8 mouse cellular contexts compared by ENCODE assay signal in the genomic region with DNA sequence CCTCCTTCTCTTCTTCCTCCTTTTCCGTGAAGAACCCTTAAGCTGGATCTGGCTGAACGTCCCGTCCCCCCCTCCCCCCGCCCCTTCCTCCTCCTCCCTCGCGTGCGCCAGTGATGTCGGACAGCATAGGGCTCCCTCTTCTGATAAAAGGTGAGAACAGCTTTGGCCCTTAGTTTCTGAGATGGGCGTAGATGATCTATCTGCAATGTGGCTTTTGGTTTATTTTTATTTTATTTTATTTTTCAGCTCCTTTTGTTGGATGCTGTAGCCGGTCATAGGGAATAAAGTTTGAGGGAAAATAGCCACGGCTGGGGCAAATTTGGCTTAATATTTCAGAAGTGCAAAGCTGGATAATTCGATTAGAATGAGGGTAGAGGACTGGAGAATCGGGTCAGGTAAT. TPM values are rescaled to one million over a fixed set of nuclear protein-coding genes. Genes with fewer than 3 reads are reported as not detected.
DNase-seq lines count a peak whose midpoint lies in the region; ATAC-seq and TF ChIP-seq lines count a peak whose summit lies in the region.

No protein-coding gene starts in this region.

- H3K9ac ChIP-seq in kidney, embryonic 14.5 days (ENCODE audit: low read depth, low read length) = peak overlapping the region; percentile 76; the same call in 1 of the 2 replicates

- WGBS in kidney, embryonic 14.5 days = 2% methylated on average over 8 of the region's 13 CpGs
- 0% methylated on average over 9 of the region's 13 CpGs for WGBS in small intestine, adult 2 months

- H3K27me3 ChIP-seq in kidney, embryonic 14.5 days (ENCODE audit: control insufficient read depth, insufficient read depth, low read length) = no peaks in the 10 kb centered on the region
- H3K27me3 ChIP-seq in small intestine, adult 2 months (ENCODE audit: control insufficient read depth, insufficient read depth, low read length) = no peaks in the 10 kb centered on the region

- peak; percentile 44 for DNase-seq in thymus, postnatal 0 days (ENCODE audit: low spot score)
- DNase-seq in thymus, postnatal 4 days = no peak
- peak; percentile 56 for DNase-seq in cerebellum, adult 9-11 months
- DNase-seq in heart, adult 8-10 months (ENCODE audit: low spot score) = peak; percentile 61
- DNase-seq in lung, postnatal 25 days (ENCODE audit: low spot score) = peak; percentile 71
- DNase-seq in layer of hippocampus, postnatal 14 days (ENCODE audit: low spot score in 2 of 2) = no peak

- no peaks in the 10 kb centered on the region for H3K4me1 ChIP-seq in kidney, embryonic 14.5 days (ENCODE audit: control insufficient read depth, insufficient read depth, low read length)
- H3K4me1 ChIP-seq in small intestine, adult 2 months (ENCODE audit: control insufficient read depth, insufficient read depth, insufficient read length, low read length) = peaks cover 7% of the 10 kb centered on the region; the same call in 1 of the 2 replicates

- H3K9me3 ChIP-seq in kidney, embryonic 14.5 days (ENCODE audit: control insufficient read depth, low read length) = no peaks in the 10 kb centered on the region

- peak; percentile 53; the same call in 1 of the 2 replicates for TF ChIP-seq CTCF in small intestine, adult 2 months (IDR thresholded peaks at IDR 0.05; ENCODE audit: extremely low read depth, insufficient read length, insufficient replicate concordance, low read depth, low read length)

- H3K4me2 ChIP-seq in kidney, embryonic 14.5 days (replicated peaks; ENCODE audit: low read depth, low read length) = peak overlapping the region; percentile 45

- H3K4me3 ChIP-seq in kidney, embryonic 14.5 days (ENCODE audit: low read length) = peak overlapping the region; percentile 75
- H3K4me3 ChIP-seq in small intestine, adult 2 months (ENCODE audit: low read depth, low read length) = no peak overlapping the region

- no peak for TF ChIP-seq POLR2A in small intestine, adult 2 months (IDR thresholded peaks at IDR 0.05; ENCODE audit: low read depth, low read length)

- H3K27ac ChIP-seq in kidney, embryonic 14.5 days (ENCODE audit: low read depth, low read length) = no peak overlapping the region
- H3K27ac ChIP-seq in small intestine, adult 2 months (ENCODE audit: insufficient read depth, low read depth, low read length) = peak overlapping the region; percentile 47; the same call in 1 of the 2 replicates

- ATAC-seq in kidney, embryonic 14.5 days (ENCODE audit: low FRiP score, low TSS enrichment) = peak; percentile 74

- H3K36me3 ChIP-seq in kidney, embryonic 14.5 days (ENCODE audit: control insufficient read depth, insufficient read depth, low read length) = peaks cover 6% of the 10 kb centered on the region; the same call in 1 of the 2 replicates
- no peaks in the 10 kb centered on the region for H3K36me3 ChIP-seq in small intestine, adult 2 months (ENCODE audit: control insufficient read depth, insufficient read depth, low read length)

RNA-seq across cellular contexts. Expression of a gene that starts 12.3 kb away (rescaled TPM):
- 54.3 and 59.6 TPM in 2 replicates for polyA plus RNA-seq in thymus, postnatal 0 days (2015; fragmentation: Nextera tagmentation; extraction: Ambion mirVana)
- total RNA-seq in heart, adult 8-10 months (2022) = 10 to 100 TPM; 62.6 to 83.1 (median 73.8) TPM
- 80.9 and 85.3 TPM in 2 replicates for polyA plus RNA-seq in kidney, embryonic 14.5 days (2014; fragmentation: Nextera tagmentation; extraction: Ambion mirVana)
- polyA plus RNA-seq in small intestine, adult 2 months (2012; rRNA removed) = 49.6 and 58.0 TPM in 2 replicates
- 10 to 100 TPM; 24.9 to 28.8 TPM for total RNA-seq in layer of hippocampus, postnatal 14 days (2021)

RNA-seq across cellular contexts. Expression of a gene that starts 12.4 kb away (rescaled TPM):
- polyA plus RNA-seq in thymus, postnatal 0 days (2015; fragmentation: Nextera tagmentation; extraction: Ambion mirVana) = 21.1 and 24.3 TPM in 2 replicates
- total RNA-seq in heart, adult 8-10 months (2022) = 10 to 100 TPM; 31.6 to 34.8 (median 32.8) TPM
- 37.5 and 55.4 TPM in 2 replicates for polyA plus RNA-seq in kidney, embryonic 14.5 days (2014; fragmentation: Nextera tagmentation; extraction: Ambion mirVana)
- polyA plus RNA-seq in small intestine, adult 2 months (2012; rRNA removed) = 5.2 and 12.2 TPM in 2 replicates
- 10 to 100 TPM; 34.8 to 35.9 TPM for total RNA-seq in layer of hippocampus, postnatal 14 days (2021)

RNA-seq across cellular contexts. Expression of a gene that starts 33.5 kb away (rescaled TPM):
- polyA plus RNA-seq in thymus, postnatal 0 days (2015; fragmentation: Nextera tagmentation; extraction: Ambion mirVana) = 184 and 188 TPM in 2 replicates
- total RNA-seq in heart, adult 8-10 months (2022) = 10 to 100 TPM; 17.5 to 20.1 (median 19.2) TPM
- polyA plus RNA-seq in kidney, embryonic 14.5 days (2014; fragmentation: Nextera tagmentation; extraction: Ambion mirVana) = 47.6 and 62.6 TPM in 2 replicates
- polyA plus RNA-seq in small intestine, adult 2 months (2012; rRNA removed) = 74.5 and 165 TPM in 2 replicates
- 10 to 100 TPM; 23.4 to 25.8 TPM for total RNA-seq in layer of hippocampus, postnatal 14 days (2021)

RNA-seq across cellular contexts. Expression of a gene that starts 45.3 kb away (rescaled TPM):
- polyA plus RNA-seq in thymus, postnatal 0 days (2015; fragmentation: Nextera tagmentation; extraction: Ambion mirVana) = 37.5 and 42.1 TPM in 2 replicates
- 10 to 100 TPM; 21.9 to 25.1 (median 24.0) TPM for total RNA-seq in heart, adult 8-10 months (2022)
- polyA plus RNA-seq in kidney, embryonic 14.5 days (2014; fragmentation: Nextera tagmentation; extraction: Ambion mirVana) = 8.1 and 11.6 TPM in 2 replicates
- 20.7 and 21.6 TPM in 2 replicates for polyA plus RNA-seq in small intestine, adult 2 months (2012; rRNA removed)
- total RNA-seq in layer of hippocampus, postnatal 14 days (2021) = 10 to 100 TPM; 65.6 to 66.1 TPM

Comparison
In these comparisons a context has a peak if more than half of its experiments do, and no peak if none do; other contexts are left out.
1. DNase-seq: peak in thymus, postnatal 0 days (single experiment), cerebellum, adult 9-11 months (single experiment), heart, adult 8-10 months (single experiment) and lung, postnatal 25 days (single experiment); none in thymus, postnatal 4 days (single experiment) and layer of hippocampus, postnatal 14 days (0 of 2).